Mouse (Mus musculus): Measurements from ENCODE around the gene Mapk14.

GRCm38 (mm10) chr17:28750580-28750979 lies 59.5 kb downstream of the Mapk14 start:
- TF ChIP-seq CTCF (IDR thresholded peaks at IDR 0.05) (no peak), EP300 (IDR thresholded peaks at IDR 0.05; ENCODE audit: insufficient read depth, low read depth, low read length) (no peak)
